Mouse (Mus musculus) thymus, adult 18-20 months (tissue): ENCODE results near the gene Serpinb1b.

Experiments used
- DNase-seq, 2 experiments: peaks; one replicate each; pipeline ENCODE4 v3.0.0; 2022; ENCODE audit warnings: mixed read lengths in 2 of 2

Gene Serpinb1b

GRCm38 (mm10) chr13:33095575-33095974 is 17.2 kb downstream of the Serpinb1b start:
- DNase-seq, result no peak

- no peak for DNase-seq
Measured at GRCm38 (mm10) chr13:33105626-33106025, 27.3 kb downstream of the Serpinb1b start.

- DNase-seq, result no peak
Measured at GRCm38 (mm10) chr13:33113054-33113453, 34.7 kb downstream of the Serpinb1b start.

GRCm38 (mm10) chr13:33137717-33138116 is 59.3 kb downstream of the Serpinb1b start:
- no peak for DNase-seq

GRCm38 (mm10) chr13:33141435-33141834 is 63.1 kb downstream of the Serpinb1b start:
- no peak for DNase-seq
